Mouse (Mus musculus): ENCODE measurements around the gene Spata7.
"Not testable (repeated sequence)": the region's sequence is repeated elsewhere in the genome, so short reads cannot be mapped to it uniquely, and the experiment has no call there.

Gene Spata7

GRCm38 (mm10) chr12:98627392-98628259, at the start of gene Spata7:
Spata7 (plus strand) TSS chr12:98628157.
- DNase-seq (ENCODE audit: low spot score): peak; percentile 93

GRCm38 (mm10) chr12:98585302-98585701, 42.7 kb upstream of the Spata7 start:
- DNase-seq (ENCODE audit: low spot score): no peak

DNA sequence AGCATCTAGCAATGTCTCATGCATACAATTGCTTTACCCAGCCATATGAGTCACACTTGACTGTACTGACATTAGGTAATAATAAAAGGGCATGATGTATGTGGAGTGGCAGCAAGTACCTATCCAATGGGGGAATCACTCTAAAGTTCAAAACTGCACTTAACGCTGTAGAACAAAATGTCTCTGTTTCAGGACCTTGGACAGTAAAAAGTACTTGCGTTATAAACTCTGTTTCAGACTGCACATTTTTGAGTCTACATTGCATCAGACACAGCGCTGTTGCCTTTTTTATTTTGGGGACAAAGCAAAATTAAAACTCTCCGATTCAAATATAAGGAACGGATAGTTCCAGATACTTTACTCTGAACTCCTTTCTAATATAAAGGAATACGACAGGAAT, 39.4 kb upstream of the Spata7 start:
- no peak for DNase-seq (ENCODE audit: low spot score)

- DNase-seq (ENCODE audit: low spot score): no peak
These were observed 36.9 kb upstream of the Spata7 start for GRCm38 (mm10) chr12:98591016-98591415.

GRCm38 (mm10) chr12:98600861-98601260, 27.1 kb upstream of the Spata7 start:
- DNase-seq (ENCODE audit: low spot score): no peak

- DNase-seq (ENCODE audit: low spot score): no peak
These were observed 25.8 kb upstream of the Spata7 start for GRCm38 (mm10) chr12:98602114-98602513.

- DNase-seq (ENCODE audit: low spot score): no peak
These were observed 22.7 kb upstream of the Spata7 start for GRCm38 (mm10) chr12:98605264-98605663.

- DNase-seq (ENCODE audit: low spot score): no peak
These were observed 21.2 kb upstream of the Spata7 start for GRCm38 (mm10) chr12:98606595-98607290.

GRCm38 (mm10) chr12:98610341-98610740, 17.6 kb upstream of the Spata7 start:
- no peak for DNase-seq (ENCODE audit: low spot score)

GRCm38 (mm10) chr12:98614910-98615508, 12.9 kb upstream of the Spata7 start:
- DNase-seq (ENCODE audit: low spot score): no peak

DNA sequence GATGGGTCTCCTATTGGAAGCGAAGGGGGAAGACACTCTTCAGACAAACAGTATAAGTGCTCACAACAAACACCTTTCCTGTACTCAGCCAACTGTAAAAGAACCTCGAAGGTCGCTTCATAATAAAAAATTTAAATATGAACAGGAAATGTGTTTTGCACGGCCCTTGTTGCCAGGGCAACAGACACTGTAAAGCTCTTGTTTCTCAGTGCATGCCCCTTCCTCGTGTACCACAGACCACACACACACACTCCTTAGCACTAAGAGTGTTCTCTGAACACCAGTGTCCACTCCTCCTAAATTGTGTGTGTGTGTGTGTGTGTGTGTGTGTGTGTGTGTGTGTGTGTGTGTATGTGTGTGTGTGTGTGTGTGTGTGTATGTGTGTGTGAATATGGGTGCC, 12.2 kb upstream of the Spata7 start:
- DNase-seq (ENCODE audit: low spot score): no peak

DNA sequence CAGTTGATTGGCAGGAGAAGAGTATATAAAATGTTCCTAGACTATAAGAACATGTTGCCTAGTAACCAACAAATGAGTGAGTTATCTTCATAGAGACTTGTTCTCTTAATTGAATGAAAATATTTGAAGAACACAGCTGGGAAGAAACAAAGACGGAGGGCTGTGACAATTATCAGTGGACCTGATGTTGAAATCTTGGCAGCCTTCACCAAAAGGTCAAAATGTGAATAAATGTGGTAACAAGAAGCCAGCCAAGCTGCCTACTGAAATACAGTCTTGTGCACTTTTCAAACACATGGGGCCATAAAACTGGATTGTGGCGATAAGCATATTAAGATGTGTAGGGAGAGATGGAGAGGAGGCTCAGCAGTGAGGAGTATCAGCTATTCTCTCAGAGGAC, 8.5 kb upstream of the Spata7 start:
- DNase-seq (ENCODE audit: low spot score): no peak

- DNase-seq (ENCODE audit: low spot score): not testable (repeated sequence)
These were observed 7.0 kb upstream of the Spata7 start for GRCm38 (mm10) chr12:98620922-98621321.

DNA sequence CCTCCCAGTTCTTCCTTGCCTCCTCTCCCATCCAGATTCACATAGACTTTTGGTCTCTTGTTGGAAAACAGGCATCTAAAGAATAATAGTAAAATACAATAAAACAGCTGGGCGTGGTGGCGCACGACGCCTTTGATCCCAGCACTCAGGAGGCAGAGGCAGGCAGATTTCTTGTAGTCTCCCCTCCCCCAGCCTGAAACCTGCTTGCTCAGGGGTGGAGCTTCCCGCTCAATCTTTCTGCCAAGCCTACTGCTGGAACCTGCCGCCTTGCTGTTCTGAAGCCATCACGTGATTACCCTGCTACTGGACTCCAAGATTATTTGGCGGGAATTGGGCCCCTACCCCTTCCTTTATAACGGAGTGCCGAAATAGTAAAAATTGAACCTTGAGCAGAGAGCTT, 4.7 kb upstream of the Spata7 start:
- DNase-seq (ENCODE audit: low spot score): not testable (repeated sequence)

DNA sequence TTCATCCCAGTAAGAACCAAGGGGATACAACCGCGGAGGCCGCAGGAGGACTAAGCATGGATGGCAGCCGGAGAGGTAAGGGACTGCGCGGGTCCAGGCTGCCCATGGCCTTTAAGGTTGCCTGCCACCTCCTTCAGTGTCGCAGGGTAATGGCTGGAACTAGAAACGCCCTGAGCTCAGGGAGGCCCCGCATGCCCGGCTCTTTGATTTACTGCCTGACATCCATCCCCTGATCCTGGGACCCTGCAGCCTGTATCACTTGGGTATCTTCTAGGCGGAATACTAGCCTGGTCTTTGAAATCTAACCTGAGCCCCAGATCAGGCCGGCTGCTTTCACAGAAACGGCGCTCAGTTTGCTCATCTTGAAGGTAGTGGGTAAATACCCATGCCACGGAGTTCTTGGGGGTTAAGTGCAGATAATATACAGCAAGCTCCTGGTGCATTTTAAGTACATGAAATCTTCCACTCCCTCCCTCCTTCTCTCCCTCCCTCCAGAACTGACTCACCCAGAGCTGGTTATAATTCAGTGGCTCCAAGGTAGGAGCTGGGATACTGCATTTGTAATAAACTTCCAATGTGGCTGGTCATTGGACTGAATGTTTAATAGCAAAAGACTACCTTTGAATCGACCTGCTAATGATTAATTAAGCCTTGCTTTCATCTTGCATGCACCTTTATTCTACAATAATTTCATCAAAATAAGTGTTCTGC, 458 bp downstream of the Spata7 start:
- DNase-seq (ENCODE audit: low spot score): no peak

GRCm38 (mm10) chr12:98644852-98645251, 16.9 kb downstream of the Spata7 start:
- DNase-seq (ENCODE audit: low spot score): no peak

DNA sequence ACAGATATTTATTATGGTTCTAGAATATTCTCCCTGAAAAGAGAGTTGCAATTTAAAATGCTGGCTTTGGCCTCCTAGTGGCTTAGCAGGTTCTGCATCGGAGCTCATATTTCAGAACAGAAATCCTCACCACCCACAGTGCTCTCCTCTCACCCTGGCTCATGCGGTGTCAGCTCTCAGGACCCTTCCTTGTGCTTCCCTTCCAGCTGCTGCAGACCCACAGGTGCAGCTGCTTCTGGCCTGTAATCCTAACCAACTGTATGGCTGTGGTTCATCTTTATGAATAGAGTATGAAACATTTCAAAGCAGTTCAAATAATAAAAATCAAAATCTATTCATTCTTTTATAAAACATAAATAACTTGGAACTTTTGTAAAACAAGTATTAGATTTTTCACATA, 28.9 kb downstream of the Spata7 start:
- DNase-seq (ENCODE audit: low spot score): no peak

DNA sequence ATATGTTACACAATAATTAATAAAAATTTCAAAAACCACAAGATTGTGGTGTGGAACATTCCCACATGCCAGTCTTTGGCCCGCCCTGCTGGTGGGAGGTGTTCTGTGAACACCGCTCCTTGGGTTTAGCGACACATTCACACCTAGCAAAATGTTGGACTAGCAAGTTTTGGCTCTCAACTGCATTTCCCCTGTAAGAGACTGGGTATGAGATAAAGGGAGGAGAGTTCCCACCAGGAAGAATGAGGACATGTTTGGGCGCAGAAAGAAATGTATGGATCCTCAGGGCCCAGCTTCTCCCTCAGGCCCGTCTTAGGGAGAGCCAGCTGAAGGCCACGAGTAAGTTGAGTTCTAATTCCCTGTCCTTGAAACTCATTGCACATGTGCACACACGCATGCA, 34.7 kb downstream of the Spata7 start:
- DNase-seq (ENCODE audit: low spot score): no peak

DNA sequence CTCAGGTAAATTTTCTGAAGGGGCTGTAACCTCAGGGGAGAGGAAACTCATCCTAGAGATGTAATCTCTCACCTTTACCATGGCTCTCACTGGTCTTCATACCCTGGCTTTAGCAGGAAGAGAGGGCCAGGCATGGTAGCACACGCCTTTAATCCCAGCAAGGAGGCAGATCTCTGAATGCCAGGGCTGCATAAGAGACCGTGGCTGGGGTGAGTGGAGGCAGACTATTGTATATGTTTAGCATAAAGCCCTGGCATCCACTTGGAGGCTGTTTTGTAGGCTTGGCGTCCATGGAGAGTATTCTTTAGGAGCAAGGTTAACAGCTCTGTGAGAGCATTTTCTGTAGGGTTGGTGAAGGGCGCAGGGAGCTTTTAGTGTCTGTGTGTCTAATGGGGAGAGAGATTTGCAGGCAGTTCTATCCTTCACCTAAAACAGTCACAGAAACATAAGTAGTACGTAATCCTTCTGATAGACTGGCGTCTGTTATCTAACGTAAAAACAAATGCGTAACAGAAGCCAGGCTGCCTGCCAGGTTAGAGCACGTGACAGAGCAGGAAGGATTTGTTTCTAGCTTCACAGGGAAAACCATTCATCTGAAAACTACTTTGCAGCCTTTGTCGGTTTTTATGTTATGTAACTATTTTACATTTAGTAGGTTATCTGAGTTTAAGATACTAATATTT, 40.3 kb downstream of the Spata7 start:
- no peak for DNase-seq (ENCODE audit: low spot score)

DNA sequence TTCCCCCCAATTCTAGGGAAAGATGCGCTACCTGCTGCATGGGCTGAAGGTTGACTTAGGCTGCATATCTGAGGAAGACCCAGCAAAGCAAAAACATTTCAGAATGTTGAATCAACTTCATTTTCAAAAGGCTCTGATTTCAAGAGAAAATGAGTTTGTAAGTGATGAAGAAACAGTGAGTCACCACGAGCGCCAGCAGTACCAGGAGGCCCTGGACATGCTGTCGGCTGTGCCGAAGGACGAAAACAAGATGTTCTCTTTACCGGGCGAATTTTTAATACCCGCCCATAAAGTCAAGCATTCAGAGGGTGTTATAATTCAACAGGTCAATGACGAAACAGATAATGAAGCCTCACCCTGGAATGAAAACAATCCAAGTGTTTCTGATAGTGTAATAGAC, 41.1 kb downstream of the Spata7 start:
- no peak for DNase-seq (ENCODE audit: low spot score)

- DNase-seq (ENCODE audit: low spot score): no peak
These were observed 41.9 kb downstream of the Spata7 start for GRCm38 (mm10) chr12:98669864-98670263.

GRCm38 (mm10) chr12:98670429-98670828, 42.5 kb downstream of the Spata7 start:
- no peak for DNase-seq (ENCODE audit: low spot score)

Measured in testis, postnatal 10 days (tissue).